Mouse (Mus musculus) hindbrain, embryonic 11.5 days (tissue): Measurements from ENCODE around the gene Dpysl5. TPM values are rescaled to one million over a fixed set of nuclear protein-coding genes. Genes with fewer than 3 reads are reported as not detected.
"Not testable (repeated sequence)": the region's sequence is repeated elsewhere in the genome, so short reads cannot be mapped to it uniquely, and the experiment has no call there.

Experiments
- ATAC-seq: fragments of 200-750 bp; cut with Nextera tagmentation; 2 replicates; pipeline ENCODE4 v1.8.0; 2017; ENCODE audit warnings: mild to moderate bottlenecking, moderate TSS enrichment, moderate library complexity; ENCODE audit not compliant: low FRiP score
- DNase-seq: peaks from one replicate; pipeline ENCODE4 v3.0.0-alpha.2; 2015; ENCODE audit warnings: low spot score
- H3K27ac ChIP-seq: fragments of 300-500 bp; sonication (generic); 2 replicates; pipeline ENCODE4 v1.5.1; 2014; ENCODE audit warnings: mild to moderate bottlenecking, low read depth, low read length
- H3K27me3 ChIP-seq: fragments of 300-500 bp; sonication (generic); 2 replicates; pipeline ENCODE4 v1.6.1; 2014; ENCODE audit warnings: mild to moderate bottlenecking, low read length, moderate library complexity, mixed read lengths; ENCODE audit not compliant: control insufficient read depth, insufficient read depth
- H3K36me3 ChIP-seq: fragments of 300-500 bp; sonication (generic); 2 replicates; pipeline ENCODE4 v1.6.1; 2014; ENCODE audit warnings: mild to moderate bottlenecking, low read length, moderate library complexity, mixed read lengths; ENCODE audit not compliant: control insufficient read depth, insufficient read depth
- H3K4me1 ChIP-seq: fragments of 300-500 bp; sonication (generic); replicated peaks from 2 replicates; pipeline ENCODE4 v1.6.1; 2014; ENCODE audit warnings: low read length, mixed read lengths; ENCODE audit not compliant: control insufficient read depth, insufficient read depth
- H3K4me2 ChIP-seq: fragments of 300-500 bp; sonication (generic); replicated peaks from 2 replicates; pipeline ENCODE4 v1.6.1; 2014; ENCODE audit warnings: mild to moderate bottlenecking, low read depth, low read length
- H3K4me3 ChIP-seq: fragments of 300-500 bp; sonication (generic); 2 replicates; pipeline ENCODE4 v1.5.1; 2014; ENCODE audit warnings: low read depth, low read length
- H3K9ac ChIP-seq: fragments of 300-500 bp; sonication (generic); 2 replicates; pipeline ENCODE4 v1.6.1; 2014; ENCODE audit warnings: low read depth, low read length
- H3K9me3 ChIP-seq: fragments of 300-500 bp; sonication (generic); 2 replicates; pipeline ENCODE4 v1.6.1; 2016; ENCODE audit warnings: low read length; ENCODE audit not compliant: control insufficient read depth
- WGBS: fragments of 180-500 bp; shearing (Covaris S2); extraction: QIAGEN DNeasy Blood & Tissue Kit; methylation state at CpG from one replicate; pipeline ENCODE4 v1.1.7; 2014; 5-methylcytosine and 5-hydroxymethylcytosine counted together
- polyA plus RNA-seq: library from polyadenylated mRNA; unstranded; fragments of >200 nt; fragmentation: Nextera tagmentation; extraction: Ambion mirVana; gene quantifications from 2 replicates; pipeline ENCODE4 v1.2.1, GENCODE M21; 2014

Gene Dpysl5
- polyA plus RNA-seq, 1 experiment from 2014 or later: 90.1 TPM

DNA sequence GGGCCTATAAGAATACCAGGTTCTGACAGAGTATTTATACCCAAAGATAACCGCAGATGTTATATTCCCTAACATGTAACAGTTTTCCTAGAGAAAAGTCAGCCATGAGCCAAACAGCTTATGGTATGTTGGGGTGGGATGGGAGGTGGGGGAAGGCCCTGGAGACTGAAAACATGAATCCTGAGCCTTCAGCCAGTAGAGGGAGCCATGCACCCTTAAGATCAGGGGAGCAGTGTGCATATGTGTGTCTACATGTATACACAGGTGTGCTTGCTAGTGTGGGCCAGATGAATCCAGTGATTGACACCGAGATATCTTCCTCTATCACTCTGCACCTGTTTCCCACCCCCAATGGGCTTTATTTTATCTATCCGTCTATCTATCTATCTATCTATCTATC is 24.6 kb upstream of the Dpysl5 start:
- no peak for ATAC-seq
- Histone ChIP-seq H3K4me2 (no peak overlapping the region), H3K36me3 (no peaks in the 10 kb centered on the region), H3K4me3 (no peak overlapping the region), H3K9me3 (no peaks in the 10 kb centered on the region), H3K27ac (no peak overlapping the region), H3K4me1 (no peaks in the 10 kb centered on the region), H3K9ac (no peak overlapping the region), H3K27me3 (no peaks in the 10 kb centered on the region)
- peak; percentile 50 for DNase-seq
- WGBS: 57% methylated on average over 3 of the region's 3 CpGs

DNA sequence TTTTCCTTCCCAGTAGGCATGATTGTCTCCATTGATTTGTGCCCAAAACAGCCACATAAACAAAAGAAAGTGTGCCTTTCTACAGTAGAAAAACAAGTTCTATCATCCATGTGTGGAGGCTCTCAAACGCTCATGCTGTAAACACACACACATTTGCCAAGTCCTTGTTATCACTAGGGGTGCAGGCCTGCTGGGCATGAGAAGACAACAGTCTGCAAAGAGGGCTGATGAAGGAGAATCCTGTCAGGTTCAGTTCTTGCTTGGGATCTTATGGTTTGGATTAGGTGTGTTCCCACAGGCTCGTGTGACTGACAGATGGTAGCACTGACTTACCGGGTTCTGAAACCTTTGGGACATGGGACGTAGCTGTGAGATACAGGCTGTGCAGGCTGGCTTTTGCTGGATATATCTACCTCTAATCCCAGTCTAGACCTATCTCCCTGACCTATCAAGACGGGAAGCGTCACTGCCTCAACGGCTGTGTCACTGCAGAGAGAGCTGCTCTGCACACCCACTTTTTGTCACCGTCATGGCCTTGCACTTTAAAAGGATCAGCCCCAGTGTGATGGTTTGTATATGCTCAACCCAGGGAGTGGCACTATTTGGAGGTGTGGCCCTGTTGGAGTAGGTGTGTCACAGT is 10.9 kb upstream of the Dpysl5 start:
- no peaks in the 10 kb centered on the region for H3K27me3 ChIP-seq
- no peak overlapping the region for H3K27ac ChIP-seq
- no peaks in the 10 kb centered on the region for H3K4me1 ChIP-seq
- WGBS: 82% methylated on average over 8 of the region's 8 CpGs
- ATAC-seq (no peak), DNase-seq (no peak)
- no peak overlapping the region for H3K4me3 ChIP-seq
- no peaks in the 10 kb centered on the region for H3K9me3 ChIP-seq
- H3K4me2 ChIP-seq: no peak overlapping the region
- H3K36me3 ChIP-seq: no peaks in the 10 kb centered on the region
- H3K9ac ChIP-seq: no peak overlapping the region

DNA sequence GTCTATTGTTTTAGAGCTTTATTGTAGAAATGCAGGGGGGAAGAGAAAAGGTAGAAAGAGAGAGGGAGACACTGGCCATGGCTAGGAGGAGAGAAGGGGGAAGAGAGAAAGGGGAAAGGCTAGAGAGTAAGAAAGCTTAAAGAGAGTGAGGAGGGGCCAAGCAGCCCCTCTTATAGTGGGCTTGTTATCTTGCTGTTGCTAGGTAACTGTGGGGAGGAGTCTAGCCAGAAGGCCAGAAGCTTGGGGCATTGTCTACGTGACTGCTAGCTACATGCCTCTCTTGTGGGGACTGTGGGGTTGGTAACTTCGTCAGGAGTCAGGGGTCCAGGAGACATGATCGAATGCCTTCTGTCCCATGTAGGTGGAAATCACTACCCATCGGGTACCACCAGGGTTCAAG is 10.0 kb upstream of the Dpysl5 start:
- not testable (repeated sequence) for H3K4me2 ChIP-seq, ATAC-seq, H3K27me3 ChIP-seq, H3K4me3 ChIP-seq, H3K4me1 ChIP-seq, DNase-seq, H3K36me3 ChIP-seq, H3K9ac ChIP-seq, H3K27ac ChIP-seq, H3K9me3 ChIP-seq
- WGBS: 37% methylated on average over 4 of the region's 4 CpGs

DNA sequence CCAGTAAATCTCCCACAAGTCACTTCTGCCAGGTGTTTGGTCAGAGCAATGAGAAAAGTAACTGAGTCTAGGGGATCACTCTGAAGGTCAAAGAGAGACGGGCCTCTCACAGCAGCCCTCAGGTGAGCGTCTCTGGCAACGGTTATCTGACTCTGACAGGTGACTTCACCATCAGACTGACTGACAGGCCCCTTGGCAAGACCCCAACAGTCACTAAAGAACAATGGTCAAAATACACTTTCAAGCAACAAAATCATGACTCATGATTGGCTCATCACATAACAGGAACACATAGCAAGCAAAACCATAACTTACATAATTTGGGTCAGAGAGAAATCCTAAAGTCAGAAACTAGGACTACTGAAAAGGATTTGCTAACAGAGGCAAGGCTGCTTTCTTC is 9.5 kb upstream of the Dpysl5 start:
- DNase-seq (no peak), ATAC-seq (no peak)
- H3K9me3 ChIP-seq: no peaks in the 10 kb centered on the region
- H3K27me3 ChIP-seq: no peaks in the 10 kb centered on the region
- no peaks in the 10 kb centered on the region for H3K4me1 ChIP-seq
- 88% methylated on average over 3 of the region's 3 CpGs for WGBS
- no peak overlapping the region for H3K9ac ChIP-seq
- no peak overlapping the region for H3K4me2 ChIP-seq
- H3K4me3 ChIP-seq: no peak overlapping the region
- H3K36me3 ChIP-seq: no peaks in the 10 kb centered on the region
- H3K27ac ChIP-seq: no peak overlapping the region

DNA sequence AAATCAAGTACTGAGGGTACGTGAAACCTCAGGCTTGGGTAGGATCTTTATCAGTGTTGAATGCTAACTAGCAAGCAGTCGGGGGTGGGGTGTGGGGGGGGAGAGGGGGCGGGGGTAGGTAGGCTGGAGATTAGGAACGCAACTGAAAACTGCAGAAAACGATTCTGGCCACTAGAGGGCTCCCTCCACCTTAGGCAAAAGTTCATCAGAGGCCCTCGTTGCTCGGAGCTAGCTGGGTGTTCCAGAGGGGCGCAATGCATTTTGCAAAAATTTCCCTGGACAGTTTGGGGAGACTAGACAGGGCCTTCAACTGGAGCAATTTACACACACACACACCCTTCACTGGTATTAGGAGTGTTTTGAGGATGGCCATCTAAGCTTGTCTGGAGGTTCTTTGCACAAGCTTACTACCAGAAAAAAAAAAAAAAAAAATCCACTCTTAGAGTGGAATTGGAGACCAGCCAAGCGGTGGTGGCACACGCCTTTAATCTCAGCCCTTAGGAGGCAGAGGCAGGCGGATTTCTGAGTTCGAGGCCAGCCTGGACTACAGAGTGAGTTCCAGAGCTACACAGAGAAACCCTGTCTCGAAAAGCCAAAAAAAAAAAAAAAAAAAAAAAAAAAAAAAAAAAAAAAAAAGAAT is 1.5 kb upstream of the Dpysl5 start:
- Histone ChIP-seq H3K9ac (no peak overlapping the region), H3K27ac (no peak overlapping the region), H3K36me3 (no peaks in the 10 kb centered on the region), H3K4me2 (no peak overlapping the region), H3K4me3 (no peak overlapping the region), H3K27me3 (peaks cover 4% of the 10 kb centered on the region; the same call in 1 of the 2 replicates), H3K4me1 (no peaks in the 10 kb centered on the region; the same call in 1 of the 2 replicates), H3K9me3 (no peaks in the 10 kb centered on the region)
- ATAC-seq: no peak
- WGBS: 15% methylated on average over 13 of the region's 13 CpGs
- peak; percentile 92 for DNase-seq

DNA sequence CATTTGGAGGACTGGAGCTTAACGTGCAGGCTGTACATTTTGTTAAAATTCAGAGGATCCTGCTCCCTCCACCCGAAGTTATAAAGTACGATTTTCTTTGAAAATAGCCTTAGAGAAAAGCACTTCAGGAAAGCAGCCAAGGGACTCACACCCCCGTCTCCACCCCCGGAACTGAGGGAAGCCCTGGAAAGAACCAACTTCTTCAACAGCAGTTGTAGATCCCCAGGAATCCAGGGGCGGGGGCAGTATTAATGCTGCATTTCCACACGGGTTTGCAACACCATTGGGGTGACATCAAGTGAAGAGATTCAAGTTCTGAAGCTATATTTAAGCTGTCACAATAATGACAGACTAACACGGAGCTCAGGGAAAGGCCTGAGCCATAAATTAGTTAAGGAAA is 878 bp upstream of the Dpysl5 start:
- H3K27me3 ChIP-seq: peaks cover 4% of the 10 kb centered on the region; the same call in 1 of the 2 replicates
- no peaks in the 10 kb centered on the region; the same call in 1 of the 2 replicates for H3K4me1 ChIP-seq
- no peaks in the 10 kb centered on the region for H3K36me3 ChIP-seq
- H3K9me3 ChIP-seq: no peaks in the 10 kb centered on the region
- no peak overlapping the region for H3K27ac ChIP-seq
- no peak for ATAC-seq
- H3K4me2 ChIP-seq: peak overlapping the region; percentile 81
- no peak overlapping the region for H3K4me3 ChIP-seq
- H3K9ac ChIP-seq: no peak overlapping the region; the same call in 1 of the 2 replicates
- DNase-seq: no peak
- 25% methylated on average over 8 of the region's 8 CpGs for WGBS

DNA sequence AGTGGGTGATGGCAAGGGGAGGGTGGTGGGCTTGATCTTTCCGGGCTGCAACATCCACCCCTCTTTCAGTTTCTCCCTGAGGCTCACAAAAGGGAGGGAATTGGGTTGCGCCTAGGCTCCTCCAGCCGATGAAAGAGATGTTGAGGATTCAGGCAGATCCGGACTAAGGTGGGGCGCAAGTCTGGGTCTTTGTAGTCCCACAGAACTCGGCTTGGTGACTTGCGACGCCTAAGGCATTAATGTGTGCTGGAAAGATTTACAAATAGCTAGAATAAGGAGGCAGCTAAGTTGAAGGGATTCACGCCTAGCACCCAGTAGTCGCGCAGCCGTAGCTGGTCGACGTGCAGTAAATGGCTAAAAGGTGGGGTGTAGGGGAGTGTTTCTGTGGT is 632 bp downstream of the Dpysl5 start:
- no peaks in the 10 kb centered on the region for H3K36me3 ChIP-seq
- DNase-seq: no peak
- H3K4me2 ChIP-seq: peak overlapping the region; percentile 81
- peak overlapping the region; percentile 94 for H3K9ac ChIP-seq
- ATAC-seq: no peak
- H3K4me1 ChIP-seq: no peaks in the 10 kb centered on the region; the same call in 1 of the 2 replicates
- H3K4me3 ChIP-seq: peak overlapping the region; percentile 83
- H3K9me3 ChIP-seq: no peaks in the 10 kb centered on the region
- peak overlapping the region; percentile 94 for H3K27ac ChIP-seq
- WGBS: 1% methylated on average over 14 of the region's 14 CpGs
- peaks cover 4% of the 10 kb centered on the region; the same call in 1 of the 2 replicates for H3K27me3 ChIP-seq

DNA sequence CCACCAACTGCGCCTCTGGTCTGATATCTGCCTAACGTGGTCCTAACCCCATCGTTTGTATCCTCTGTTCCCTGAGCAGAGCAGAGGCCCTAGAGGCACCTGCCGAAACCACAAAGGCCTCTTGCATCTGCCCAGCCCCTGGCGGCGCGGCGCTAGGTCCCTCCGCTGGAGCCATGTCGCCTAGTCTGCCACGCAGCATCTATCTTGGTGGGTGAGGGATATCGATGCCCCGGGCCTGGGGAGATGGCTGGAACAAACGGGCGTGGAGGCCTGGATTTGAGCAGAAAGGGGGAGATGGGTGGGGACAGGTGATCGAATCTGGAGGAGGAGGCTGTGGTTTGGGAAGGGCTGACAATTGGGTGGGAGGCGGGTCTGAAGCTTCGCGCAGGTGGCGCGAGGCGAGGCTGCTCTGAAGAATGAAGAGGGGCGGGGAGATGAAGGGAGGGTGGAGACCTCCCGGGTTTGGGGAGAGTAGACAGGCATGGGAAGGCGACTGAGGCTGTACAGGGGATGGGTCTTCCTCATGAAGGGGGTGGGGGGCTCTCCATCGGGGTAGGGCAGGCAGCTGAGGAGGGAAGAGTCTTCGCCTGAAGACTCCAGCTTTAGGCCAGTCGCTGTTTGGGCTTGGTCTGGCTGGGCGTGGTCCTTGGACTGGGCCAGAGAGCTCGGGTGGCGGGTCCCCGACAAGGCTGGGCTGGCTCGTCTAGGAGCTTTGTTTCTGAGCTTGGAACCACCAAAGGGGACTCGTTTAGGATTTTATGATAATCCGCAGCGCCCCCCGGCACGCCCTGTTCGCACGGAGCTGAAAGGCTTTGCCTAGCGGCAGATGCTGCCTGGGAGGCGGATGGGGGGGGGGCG is 1.3 kb downstream of the Dpysl5 start:
- Histone ChIP-seq H3K4me3 (peak overlapping the region; percentile 83), H3K9ac (peak overlapping the region; percentile 94), H3K27ac (peak overlapping the region; percentile 94), H3K36me3 (no peaks in the 10 kb centered on the region), H3K4me1 (no peaks in the 10 kb centered on the region; the same call in 1 of the 2 replicates), H3K9me3 (no peaks in the 10 kb centered on the region), H3K4me2 (peak overlapping the region; percentile 81), H3K27me3 (peaks cover 4% of the 10 kb centered on the region; the same call in 1 of the 2 replicates)
- ATAC-seq (peak; percentile 61), DNase-seq (peak; percentile 76)
- WGBS: under 1% methylated on average over 42 of the region's 43 CpGs
